Comparison of ENCODE assay signal across 8 mouse cellular contexts in the genomic region with DNA sequence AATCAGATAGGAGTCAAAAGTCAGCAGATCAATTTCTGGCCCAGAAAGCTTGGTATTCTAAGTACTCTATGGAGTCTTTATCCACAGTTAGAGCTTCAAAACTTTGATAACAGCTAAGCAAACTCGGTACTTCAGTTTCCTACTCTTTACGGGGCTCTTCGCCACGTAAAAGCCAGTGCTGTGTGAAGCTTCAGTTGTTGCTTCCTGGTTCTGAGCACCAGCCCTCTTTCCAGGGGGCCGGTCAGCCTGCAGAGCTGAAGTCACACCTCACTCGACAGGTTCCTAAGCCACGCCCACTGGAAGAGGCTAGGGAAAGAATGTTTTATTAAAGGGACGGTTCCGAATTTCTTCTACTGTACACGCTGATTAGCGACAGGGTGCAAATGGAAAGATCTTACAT. TPM values are rescaled to one million over a fixed set of nuclear protein-coding genes. Genes with fewer than 3 reads are reported as not detected.
DNase-seq lines count a peak whose midpoint lies in the region; ATAC-seq lines count a peak whose summit lies in the region.

No protein-coding gene starts in this region.

- DNase-seq in 416B (ENCODE audit: low read depth), result peak; percentile 85
- DNase-seq in adrenal gland, adult 8-10 months, result peak; percentile 5
- peak; percentile 4 to 7 for DNase-seq in heart, adult 9 months (ENCODE audit: low spot score in 2 of 2)
- peak; percentile 82 for DNase-seq in lung, postnatal 25 days (ENCODE audit: low spot score)
- peak; percentile 18 to 28 for DNase-seq in thymus, adult 18-20 months
- no peak for DNase-seq in left cerebral cortex, adult 11 months (ENCODE audit: low spot score)

- H3K4me3 ChIP-seq in kidney, embryonic 16.5 days (ENCODE audit: low read length), result peak overlapping the region; percentile 43

- ATAC-seq in kidney, embryonic 16.5 days (ENCODE audit: low FRiP score, low TSS enrichment), result peak; percentile 94
- no peak for ATAC-seq in cerebellum, adult (ENCODE audit: insufficient number of reproducible peaks, low FRiP score, low TSS enrichment)

- H3K27ac ChIP-seq in kidney, embryonic 16.5 days (ENCODE audit: low read length), result no peak overlapping the region

- 10% methylated on average over 11 of the region's 11 CpGs for WGBS in kidney, embryonic 16.5 days

- peak overlapping the region; percentile 62 for H3K9ac ChIP-seq in kidney, embryonic 16.5 days (replicated peaks; ENCODE audit: low read length)

- peaks cover 4% of the 10 kb centered on the region; the same call in 1 of the 2 replicates for H3K4me1 ChIP-seq in kidney, embryonic 16.5 days (ENCODE audit: insufficient read depth, low read length)

- H3K4me2 ChIP-seq in kidney, embryonic 16.5 days (replicated peaks; ENCODE audit: low read depth, low read length), result peak overlapping the region; percentile 58

- no peaks in the 10 kb centered on the region for H3K27me3 ChIP-seq in kidney, embryonic 16.5 days (ENCODE audit: insufficient read depth, low read length)

- H3K36me3 ChIP-seq in kidney, embryonic 16.5 days (ENCODE audit: insufficient read depth, low read length), result no peaks in the 10 kb centered on the region

- no peaks in the 10 kb centered on the region for H3K9me3 ChIP-seq in kidney, embryonic 16.5 days (ENCODE audit: low read length)

RNA-seq across cellular contexts. Expression of gene Zdhhc23, which starts 36.6 kb away (rescaled TPM):
- total RNA-seq in adrenal gland, adult 8-10 months (2022), result under 1 TPM; 0.15 to 0.87 (median 0.62) TPM
- polyA plus RNA-seq in kidney, embryonic 16.5 days (2015; fragmentation: Nextera tagmentation; extraction: Ambion mirVana), result 2.4 and 2.6 TPM in 2 replicates

RNA-seq across cellular contexts. Expression of gene Gramd1c, which starts 47.0 kb away (rescaled TPM):
- total RNA-seq in adrenal gland, adult 8-10 months (2022), result 1 to 10 TPM in 3 of 4 experiments, under 1 TPM in 1; 0.52 to 1.7 (median 1.3) TPM
- polyA plus RNA-seq in kidney, embryonic 16.5 days (2015; fragmentation: Nextera tagmentation; extraction: Ambion mirVana), result 7.3 and 8.0 TPM in 2 replicates
